Mouse (Mus musculus) midbrain, postnatal 0 days (tissue): ENCODE data around the gene Sf3b5. TPM values are rescaled to one million over a fixed set of nuclear protein-coding genes. Genes with fewer than 3 reads are reported as not detected.

Source experiments
- ATAC-seq: fragments of 200-750 bp; cut with Nextera tagmentation; 2 replicates; pipeline ENCODE4 v1.8.0; 2017; ENCODE audit warnings: moderate number of reproducible peaks, mild to moderate bottlenecking, moderate TSS enrichment, moderate library complexity; ENCODE audit not compliant: low FRiP score
- DNase-seq: peaks from one replicate; pipeline ENCODE4 v3.0.0-alpha.2; 2015; ENCODE audit warnings: low spot score
- H3K27ac ChIP-seq: fragments of 300-500 bp; sonication (generic); 2 replicates; pipeline ENCODE4 v1.5.1; 2014; ENCODE audit warnings: low read depth, mild to moderate bottlenecking, low read length, mixed read lengths
- H3K27me3 ChIP-seq: fragments of 300-500 bp; sonication (generic); 2 replicates; pipeline ENCODE4 v1.6.1; 2014; ENCODE audit warnings: low read length, control low read depth, mixed read lengths; ENCODE audit not compliant: insufficient read depth
- H3K36me3 ChIP-seq: fragments of 300-500 bp; sonication (generic); 2 replicates; pipeline ENCODE4 v1.6.1; 2014; ENCODE audit warnings: low read length, control low read depth, mixed read lengths; ENCODE audit not compliant: insufficient read depth
- H3K4me1 ChIP-seq: fragments of 300-500 bp; sonication (generic); 2 replicates; pipeline ENCODE4 v1.6.1; 2014; ENCODE audit warnings: mild to moderate bottlenecking, control low read depth, antibody characterized with exemption, low read length, mixed read lengths; ENCODE audit not compliant: insufficient read depth
- H3K4me2 ChIP-seq: fragments of 300-500 bp; sonication (generic); 2 replicates; pipeline ENCODE4 v1.6.1; 2014; ENCODE audit warnings: low read depth, mild to moderate bottlenecking, low read length, mixed read lengths; ENCODE audit not compliant: poor library complexity, severe bottlenecking
- H3K4me3 ChIP-seq: fragments of 300-500 bp; sonication (generic); 2 replicates; pipeline ENCODE4 v1.5.1; 2014; ENCODE audit warnings: low read depth, mild to moderate bottlenecking, low read length, moderate library complexity
- H3K9ac ChIP-seq: fragments of 300-500 bp; sonication (generic); replicated peaks from 2 replicates; pipeline ENCODE4 v1.6.1; 2014; ENCODE audit warnings: mild to moderate bottlenecking, low read length, moderate library complexity, mixed read lengths; ENCODE audit not compliant: poor library complexity, severe bottlenecking
- H3K9me3 ChIP-seq: fragments of 300-500 bp; sonication (generic); 2 replicates; pipeline ENCODE4 v1.6.1; 2016; ENCODE audit warnings: low read length, control low read depth
- CTCF ChIP-seq: IDR thresholded peaks from 2 replicates; pipeline ENCODE4 v1.5.1; 2016; ENCODE audit warnings: antibody characterized with exemption, mild to moderate bottlenecking
- WGBS: fragments of 180-500 bp; shearing (Covaris S2); extraction: QIAGEN DNeasy Blood & Tissue Kit; methylation state at CpG from one replicate; pipeline ENCODE4 v1.1.7; 2014; 5-methylcytosine and 5-hydroxymethylcytosine counted together
- polyA plus RNA-seq: library from polyadenylated mRNA; unstranded; fragments of >200 nt; fragmentation: Nextera tagmentation; extraction: Ambion mirVana; gene quantifications from 2 replicates; pipeline ENCODE4 v1.2.1, GENCODE M21; 2015
- total RNA-seq: library from RNA; depleted of rRNA; stranded (reverse); fragments of >200 nt; gene quantifications from 2 replicates; pipeline ENCODE4 v1.2.3, GENCODE M21; 2014; rRNA removed

Gene Sf3b5
- total and polyA plus RNA-seq, 2 experiments from 2014 or later = 24.2 to 24.8 TPM

DNA sequence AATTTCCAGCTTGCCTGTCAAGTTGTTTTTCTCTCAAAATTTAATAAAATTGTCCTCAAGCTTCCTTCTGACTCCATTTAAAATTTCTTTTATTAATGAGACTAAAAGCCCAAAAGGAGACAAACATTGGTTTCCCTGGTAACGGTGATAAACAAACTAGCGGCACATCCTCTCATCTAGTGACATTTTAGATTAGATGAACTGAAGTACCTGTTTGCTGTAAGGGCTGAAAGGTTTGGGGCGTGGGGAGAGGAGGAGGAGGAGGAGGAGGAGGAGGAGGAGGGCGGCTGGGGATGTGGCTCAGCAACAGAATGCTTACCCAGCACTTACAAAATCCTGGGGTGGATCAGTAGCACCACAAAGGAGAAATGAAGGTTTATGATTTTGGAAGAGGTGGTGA lies 42.7 kb downstream of the Sf3b5 start:
- Histone ChIP-seq H3K4me1 (no peaks in the 10 kb centered on the region), H3K4me3 (no peak overlapping the region), H3K9me3 (no peaks in the 10 kb centered on the region), H3K9ac (no peak overlapping the region), H3K27ac (no peak overlapping the region), H3K36me3 (no peaks in the 10 kb centered on the region), H3K4me2 (no peak overlapping the region), H3K27me3 (no peaks in the 10 kb centered on the region)
- DNase-seq (peak; percentile 20), ATAC-seq (0 out of 2 replicates have a peak, but pooled peaks have one; percentile 20)
- TF ChIP-seq CTCF = no peak
- WGBS = 31% methylated on average over 4 of the region's 4 CpGs

DNA sequence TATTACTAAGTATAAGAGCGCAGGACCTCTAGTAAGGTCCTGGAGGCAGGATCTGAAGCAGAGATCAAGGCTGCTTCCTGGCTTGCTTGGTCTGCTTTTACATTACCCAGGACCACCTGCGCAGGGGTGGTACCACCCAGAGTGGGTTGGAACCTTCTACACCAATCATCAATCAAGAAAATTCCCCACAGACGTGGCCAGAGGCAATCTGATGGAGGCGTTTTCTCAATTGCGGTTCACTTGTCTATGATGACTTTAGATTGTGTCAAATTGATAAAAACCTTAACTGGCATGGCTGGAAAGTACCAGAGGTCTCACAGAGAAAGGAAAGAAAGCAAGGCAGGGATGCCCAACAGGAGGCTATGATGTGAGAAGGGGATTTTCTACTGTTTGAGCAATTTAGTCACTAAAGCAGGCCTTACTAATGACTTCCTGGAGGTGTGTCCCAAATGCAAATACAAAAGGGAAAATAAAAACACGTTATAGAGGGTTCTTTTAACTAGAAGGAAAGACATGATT lies 51.8 kb downstream of the Sf3b5 start:
- no peak overlapping the region for H3K4me3 ChIP-seq
- no peak overlapping the region for H3K9ac ChIP-seq
- 89% methylated on average over 6 of the region's 6 CpGs for WGBS
- no peak overlapping the region for H3K4me2 ChIP-seq
- H3K27me3 ChIP-seq = peaks cover 9% of the 10 kb centered on the region
- H3K9me3 ChIP-seq = no peaks in the 10 kb centered on the region
- peaks cover 9% of the 10 kb centered on the region; the same call in 1 of the 2 replicates for H3K4me1 ChIP-seq
- ATAC-seq (no peak), DNase-seq (no peak)
- no peaks in the 10 kb centered on the region for H3K36me3 ChIP-seq
- no peak overlapping the region for H3K27ac ChIP-seq
- TF ChIP-seq CTCF = no peak

Other genes starting within 250 kb of the Sf3b5 start
- gene Utrn, start 136.0 kb upstream of the Sf3b5 start, total RNA-seq = 20.6 and 29.2 TPM in 2 replicates
- 13.9 and 15.4 TPM in 2 replicates for gene Utrn, start 136.0 kb upstream of the Sf3b5 start, polyA plus RNA-seq
- gene Stx11, start 41.0 kb upstream of the Sf3b5 start, total RNA-seq = 1.8 and 7.8 TPM in 2 replicates
- 0.92 and 1.1 TPM in 2 replicates for gene Stx11, start 41.0 kb upstream of the Sf3b5 start, polyA plus RNA-seq
- gene Plagl1, start 55.2 kb downstream of the Sf3b5 start, total RNA-seq = 39.0 and 122 TPM in 2 replicates
- gene Plagl1, start 55.2 kb downstream of the Sf3b5 start, polyA plus RNA-seq = 16.1 and 20.1 TPM in 2 replicates
- gene Zc2hc1b, start 172.7 kb downstream of the Sf3b5 start, total RNA-seq = not detected in 2 replicates
- not detected in 2 replicates for gene Zc2hc1b, start 172.7 kb downstream of the Sf3b5 start, polyA plus RNA-seq
- gene Ltv1, start 187.8 kb downstream of the Sf3b5 start, total RNA-seq = 13.3 and 15.6 TPM in 2 replicates
- 23.5 and 24.5 TPM in 2 replicates for gene Ltv1, start 187.8 kb downstream of the Sf3b5 start, polyA plus RNA-seq